Mouse (Mus musculus) left cerebral cortex, adult 18-20 months (tissue): ENCODE measurements at regions not wholly inside any gene's neighbourhood (a gene's known extent, or its start where the extent isn't known, plus 50 kb on each side); places are given as distances from the start of the nearest gene placed in this dataset.
A peak's percentile ranks its signal among the peaks of the same experiment; 100 is the strongest.
"Not testable (repeated sequence)": the region's sequence is repeated elsewhere in the genome, so short reads cannot be mapped to it uniquely, and the experiment has no call there.

ENCODE experiments used
- DNase-seq, 2 experiments: peaks; one replicate each; pipeline ENCODE4 v3.0.0; 2021 to 2022; ENCODE audit warnings: low spot score in 2 of 2, mixed read lengths in 1 of 2

DNA sequence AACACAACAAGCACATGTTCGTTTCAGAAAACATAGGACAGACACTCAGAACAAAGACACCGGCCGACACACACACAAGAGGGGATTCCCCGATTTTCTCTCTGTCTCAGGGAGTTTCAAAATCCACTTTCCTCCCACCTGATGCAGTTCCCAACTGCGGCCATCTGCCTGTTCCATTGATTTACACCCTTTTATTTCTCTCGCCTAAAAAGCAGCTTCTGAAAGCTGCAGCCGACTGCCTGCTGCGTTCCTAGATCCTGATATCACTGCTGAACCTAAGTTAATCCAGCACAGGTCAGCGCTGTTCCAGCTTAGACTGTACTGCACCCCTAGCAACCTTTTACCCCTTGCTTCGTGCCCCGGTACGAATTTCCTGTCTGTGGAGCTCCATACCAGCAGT, 237.0 kb downstream of the Impad1 start:
- DNase-seq = no peak

DNA sequence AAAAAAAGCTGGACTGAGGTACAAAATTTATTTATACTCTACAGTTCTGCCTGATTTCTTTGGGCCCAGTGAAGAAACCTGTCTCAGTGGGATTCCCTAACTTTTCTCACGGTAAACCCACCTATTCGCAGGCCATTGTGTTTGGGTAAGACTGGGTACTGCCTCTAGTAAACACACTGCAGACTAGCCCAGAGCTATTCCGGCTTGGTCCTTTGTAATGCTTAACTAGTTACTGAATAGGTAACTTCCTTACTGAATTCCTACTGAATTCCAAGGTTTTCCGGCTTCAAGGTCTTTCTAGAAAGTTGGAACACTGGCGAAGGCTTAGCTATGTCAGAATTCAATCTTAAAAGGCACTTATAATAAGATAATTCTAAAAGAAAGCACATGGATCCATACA, 242.9 kb downstream of the Impad1 start:
- no peak for DNase-seq

DNA sequence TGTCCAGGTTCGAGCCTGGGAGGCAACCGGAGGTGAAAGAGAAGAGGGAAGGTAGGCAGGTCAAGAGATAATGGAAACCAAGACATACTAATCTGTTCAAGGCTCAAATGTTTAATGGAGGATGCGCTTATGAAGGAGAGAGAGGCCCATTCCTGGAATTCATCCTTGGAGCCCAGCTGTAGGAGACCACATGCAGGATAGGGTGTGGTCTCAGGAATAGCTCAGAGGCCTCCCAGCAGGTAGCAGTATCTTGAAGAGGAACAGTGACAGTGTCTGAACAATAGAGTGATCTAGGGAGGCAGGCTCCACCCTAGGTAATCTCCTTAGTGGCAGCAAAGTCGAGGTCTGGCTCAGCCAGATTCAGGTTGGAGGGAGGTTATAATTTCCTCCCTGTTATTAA, 243.3 kb downstream of the Impad1 start:
- no peak for DNase-seq

DNA sequence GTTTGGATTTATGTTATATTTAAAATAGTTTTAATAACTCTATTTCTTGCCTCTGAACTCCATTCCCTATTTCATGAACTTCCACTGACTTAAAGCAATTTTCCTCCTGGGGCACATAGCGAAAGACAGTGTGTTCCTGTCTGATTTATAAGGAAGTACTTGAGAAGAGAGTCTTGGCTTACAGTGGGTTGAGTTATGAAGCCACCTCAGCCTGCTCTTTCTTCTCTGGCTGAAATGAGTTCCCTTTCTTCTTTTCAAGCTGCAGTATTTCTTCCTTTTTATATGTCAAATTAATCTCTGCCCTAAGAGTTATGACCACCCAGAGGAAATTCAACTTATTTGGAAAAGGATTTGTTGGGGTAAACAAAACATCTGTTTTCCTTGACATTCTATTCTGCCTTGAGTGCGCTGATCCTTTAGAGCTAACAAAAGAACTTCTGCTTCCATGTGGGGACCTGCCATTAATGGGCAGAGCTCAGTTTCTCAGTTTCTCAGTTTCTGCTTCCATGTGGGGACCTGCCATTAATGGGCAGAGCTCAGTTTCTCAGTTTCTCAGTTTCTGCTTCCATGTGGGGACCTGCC, 255.9 kb downstream of the Impad1 start:
- no peak for DNase-seq

DNA sequence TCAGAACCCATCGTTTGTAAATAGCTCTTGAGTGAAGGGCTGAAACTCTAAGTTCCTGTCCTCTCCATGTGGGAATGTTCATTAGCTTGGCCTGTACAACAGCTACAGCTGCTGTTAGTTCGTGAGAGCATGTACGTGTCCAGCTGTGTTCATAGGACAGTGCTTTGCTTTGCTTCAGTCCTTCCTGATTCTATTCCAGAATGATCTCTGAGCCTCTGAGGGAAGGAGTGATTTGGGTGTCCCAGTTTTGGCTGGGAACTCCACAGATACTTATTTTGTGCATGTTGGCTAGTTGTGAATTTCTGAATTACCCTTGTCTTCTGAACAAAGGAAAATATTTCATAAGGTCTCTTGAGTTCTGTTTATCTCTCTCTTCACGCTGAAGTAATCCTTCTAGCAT, 261.0 kb downstream of the Impad1 start:
- no peak for DNase-seq

DNA sequence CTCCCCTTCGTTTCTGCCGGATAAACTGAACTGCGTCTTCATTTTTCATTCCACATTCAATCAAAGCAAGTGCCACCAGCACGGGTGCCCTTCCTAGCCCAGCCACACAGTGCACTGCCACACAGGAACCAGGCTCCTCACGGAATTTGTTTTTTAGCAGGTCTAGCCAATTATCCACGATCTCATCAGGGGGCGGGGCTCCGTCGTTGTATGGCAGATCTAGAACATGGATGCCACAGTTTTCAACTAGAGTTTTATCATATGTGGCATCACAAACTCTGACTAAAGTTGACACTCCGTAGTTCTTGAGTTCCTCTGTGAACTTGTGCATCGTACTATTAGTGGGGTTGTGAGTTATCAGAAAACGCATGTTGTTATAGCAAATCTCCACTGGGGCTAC, 264.8 kb downstream of the Impad1 start:
- no peak for DNase-seq

DNA sequence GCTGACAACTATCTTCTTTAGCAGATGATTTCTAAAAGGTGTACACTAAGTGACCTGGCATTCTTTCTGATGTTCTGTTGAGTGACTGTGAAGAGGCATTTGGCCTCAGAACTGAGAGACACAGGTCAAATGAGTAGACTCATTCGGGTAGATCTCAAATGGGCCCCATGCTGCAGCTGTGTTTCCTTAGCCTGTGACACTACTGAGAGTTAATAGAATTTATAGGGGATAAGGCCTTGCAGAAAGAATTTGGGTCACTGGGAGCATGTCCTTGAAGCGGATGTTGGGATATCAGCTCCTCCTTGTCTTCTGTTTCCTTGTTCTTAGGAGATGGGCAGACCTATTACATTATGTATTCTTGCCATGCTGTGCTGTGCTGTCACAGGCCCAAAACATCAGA, 271.4 kb downstream of the Impad1 start:
- DNase-seq = no peak

DNA sequence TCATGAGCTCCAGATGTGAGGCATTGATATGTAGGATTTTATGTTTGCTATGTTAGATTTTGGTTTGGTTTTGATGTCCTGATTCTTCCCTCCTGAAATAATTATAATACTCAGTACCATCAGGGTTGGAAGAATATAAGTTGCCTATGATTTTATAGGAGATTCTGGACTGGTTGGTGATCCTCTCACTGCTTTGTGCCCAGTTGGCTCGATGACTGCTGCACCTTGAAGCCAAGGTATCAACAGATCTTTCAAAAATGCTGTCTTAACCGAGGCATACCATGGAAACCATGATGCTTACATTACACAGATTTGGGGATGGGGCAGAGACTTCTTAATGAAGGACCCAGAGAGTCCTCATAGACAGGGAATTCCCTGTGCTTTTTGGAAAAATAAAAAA, 274.4 kb downstream of the Impad1 start:
- no peak for DNase-seq

DNA sequence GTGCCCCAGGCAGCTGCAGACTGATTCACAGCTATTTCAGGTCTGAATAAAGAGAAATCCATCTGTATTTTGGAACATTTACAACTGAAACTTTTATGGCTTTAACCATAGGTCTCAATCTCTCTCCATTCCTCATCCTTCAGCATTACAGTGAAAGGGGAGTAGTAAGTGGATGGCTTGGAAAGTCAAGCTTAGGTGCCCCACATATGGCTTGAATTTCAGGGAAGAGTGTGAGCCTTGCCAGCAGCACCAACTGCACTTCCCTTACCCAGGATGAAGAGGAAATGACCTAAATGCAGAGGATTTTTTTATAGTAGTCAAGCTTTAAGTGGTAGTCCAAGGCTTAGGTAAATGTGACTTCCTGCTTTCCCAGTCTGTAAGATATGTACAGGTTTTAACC, 279.8 kb downstream of the Impad1 start:
- no peak for DNase-seq

DNA sequence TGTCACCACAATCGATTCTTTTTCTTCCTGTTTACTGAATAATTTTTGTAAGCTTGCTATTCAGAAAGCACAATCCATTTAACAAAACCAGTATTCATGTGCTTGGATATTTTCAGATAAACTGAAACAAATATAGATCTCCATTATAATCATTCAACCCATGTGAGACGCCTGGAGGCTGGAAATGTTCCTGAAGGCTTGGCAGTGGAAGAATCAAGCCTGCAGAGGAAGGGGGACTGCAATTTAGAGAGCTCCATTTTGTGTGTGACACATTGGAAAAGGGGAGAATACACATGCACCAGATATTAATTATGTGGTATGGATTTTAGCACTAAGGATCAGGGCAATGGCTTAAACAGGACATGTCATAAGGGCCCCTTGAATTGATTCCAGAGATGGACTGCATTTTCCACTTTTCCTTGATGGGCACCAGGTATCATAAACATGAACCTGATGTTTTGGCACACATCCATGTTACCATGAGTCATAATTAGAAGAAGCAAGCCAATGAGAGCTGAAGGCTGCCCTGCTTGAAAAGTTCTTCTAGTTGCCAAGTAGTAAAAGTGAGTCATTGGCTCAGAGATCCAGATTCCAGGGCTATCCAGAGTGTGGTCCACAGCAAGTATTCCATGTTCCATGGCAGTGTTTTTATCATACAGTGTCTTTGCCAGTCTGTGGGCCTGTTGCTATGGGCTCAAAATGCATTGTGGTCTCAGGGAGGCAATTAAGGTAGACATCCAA, 282.8 kb downstream of the Impad1 start:
- peak in 1 of 2 experiments; percentile 2 for DNase-seq

DNA sequence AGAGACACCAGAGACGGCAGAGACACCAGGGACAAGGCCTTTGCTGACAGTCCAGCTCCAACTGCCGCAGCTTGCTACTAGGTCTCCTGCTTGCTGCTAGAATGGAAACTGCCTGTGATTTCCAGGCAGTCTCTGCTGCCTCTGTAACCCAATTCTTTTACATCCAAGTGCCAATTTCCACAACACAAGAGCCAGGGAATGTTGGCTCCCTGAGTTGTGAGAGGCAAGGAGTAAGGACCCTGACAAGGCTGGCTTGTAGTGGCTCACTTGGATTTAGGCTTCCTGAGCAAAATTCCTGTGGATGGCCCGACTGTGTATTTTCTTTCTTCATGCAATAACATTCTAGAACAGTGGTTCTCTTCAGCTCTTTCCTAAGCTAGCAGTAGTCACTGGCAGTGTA, 283.9 kb downstream of the Impad1 start:
- peak in 1 of 2 experiments; percentile 1 for DNase-seq

DNA sequence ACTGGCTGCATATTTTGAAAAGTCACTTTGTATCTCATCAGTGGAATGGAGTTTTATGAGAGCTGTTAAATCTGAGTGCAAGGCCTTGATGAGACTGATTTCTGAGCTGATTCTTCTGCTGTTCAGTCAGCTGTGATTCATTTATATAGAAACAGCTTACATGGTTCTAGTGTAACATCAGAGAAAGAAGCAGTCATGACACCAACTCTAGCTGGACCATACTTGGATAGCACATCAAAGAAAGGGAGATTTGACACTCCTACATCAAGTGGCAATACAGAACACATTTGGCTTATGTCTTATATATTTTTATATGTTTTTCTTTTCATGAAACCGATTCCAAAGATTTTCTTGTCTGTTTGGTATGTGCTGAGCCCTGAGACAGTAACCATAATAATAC, 296.0 kb downstream of the Impad1 start:
- no peak for DNase-seq

DNA sequence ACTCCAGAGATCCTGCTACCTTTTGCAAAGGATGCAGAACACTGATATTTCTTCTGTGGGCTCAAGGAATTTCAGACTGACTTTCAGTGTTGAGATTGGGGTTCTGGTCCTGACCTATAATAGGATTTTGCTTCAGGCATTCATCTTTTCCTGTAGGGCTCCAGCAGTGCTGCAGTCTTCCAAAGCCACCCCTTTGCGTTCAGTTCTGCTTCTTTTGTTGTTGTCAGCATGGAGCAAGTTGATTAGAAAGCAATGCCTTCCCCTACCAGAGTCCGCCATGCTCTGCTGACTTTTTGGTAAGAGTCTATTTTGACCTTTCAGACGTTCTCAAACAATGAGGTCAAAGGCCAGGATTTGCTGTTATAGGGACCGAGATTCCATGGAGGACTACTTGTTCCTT, 297.0 kb downstream of the Impad1 start:
- DNase-seq = no peak

DNA sequence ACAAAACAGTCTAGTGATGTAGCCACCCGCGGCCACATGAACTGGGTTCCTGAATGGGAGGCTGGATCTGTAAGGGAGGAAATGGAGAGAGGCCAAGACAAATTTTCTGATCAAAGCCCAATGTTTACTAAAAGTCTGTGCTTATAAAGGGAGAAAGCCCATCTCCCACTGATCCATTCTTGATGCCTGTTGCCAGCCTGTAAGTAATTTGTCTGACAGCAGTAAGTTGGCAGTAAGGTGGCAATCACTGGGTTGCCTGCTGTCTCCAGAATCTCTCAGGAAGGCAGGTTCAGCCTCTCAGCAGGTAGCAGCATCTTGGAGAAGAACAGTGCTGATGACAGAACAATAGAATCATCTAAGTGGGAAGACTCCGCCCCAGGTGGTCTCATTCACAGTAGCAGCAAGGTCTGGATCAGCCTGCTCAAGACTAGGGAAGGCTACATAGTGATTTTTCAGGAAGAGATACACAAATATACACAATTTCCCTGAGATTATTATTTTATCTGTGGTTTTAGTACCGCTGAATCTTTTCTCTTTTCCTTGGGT, 327.9 kb downstream of the Impad1 start:
- DNase-seq = no peak

DNA sequence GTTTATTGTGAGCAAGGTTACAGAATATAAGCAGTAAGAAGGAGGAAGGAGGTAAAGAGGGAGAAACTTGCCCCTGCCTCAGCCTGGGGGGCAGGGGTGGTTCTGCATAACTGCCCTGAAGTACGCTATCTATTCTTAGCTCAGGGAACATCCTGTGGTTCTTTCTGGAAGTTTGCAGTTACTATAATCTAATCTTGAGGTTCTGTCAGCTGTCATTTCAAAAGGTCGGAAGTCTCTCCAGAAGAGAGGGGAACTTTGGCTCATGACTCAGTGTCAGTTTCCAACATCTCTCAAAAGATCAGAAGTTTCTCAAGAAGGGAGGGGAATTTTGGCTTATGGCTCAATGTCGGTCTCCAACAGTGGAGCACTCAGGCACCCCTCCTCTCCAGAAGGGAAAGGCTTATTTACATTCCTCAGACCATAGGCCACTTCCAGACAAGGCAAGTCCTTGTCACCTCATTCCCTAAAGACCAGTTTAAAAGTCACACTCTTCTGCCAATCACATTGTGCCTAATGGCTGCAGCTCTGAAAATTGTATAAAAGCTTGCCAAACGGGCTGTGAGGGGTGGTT, 328.9 kb downstream of the Impad1 start:
- no peak for DNase-seq

DNA sequence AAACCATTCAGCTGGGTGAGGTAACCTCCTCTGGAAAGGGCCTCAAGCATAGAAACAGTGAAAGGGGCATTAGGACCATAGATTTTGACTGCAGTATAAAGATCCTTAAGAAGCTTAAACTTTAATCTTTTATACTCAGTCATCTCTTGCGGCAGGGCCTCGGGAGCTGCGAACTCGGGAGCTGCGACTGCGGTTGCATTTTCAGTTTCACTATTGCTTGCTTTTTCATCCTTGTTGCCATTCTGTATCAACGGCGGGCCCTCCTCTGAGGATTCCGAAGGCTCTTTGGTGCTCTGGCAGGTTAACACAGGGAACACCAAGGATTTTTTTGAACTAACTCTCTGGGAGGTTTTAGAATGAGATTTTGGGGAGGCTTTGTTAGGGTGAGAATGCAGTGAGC, 333.9 kb downstream of the Impad1 start:
- DNase-seq = no peak

DNA sequence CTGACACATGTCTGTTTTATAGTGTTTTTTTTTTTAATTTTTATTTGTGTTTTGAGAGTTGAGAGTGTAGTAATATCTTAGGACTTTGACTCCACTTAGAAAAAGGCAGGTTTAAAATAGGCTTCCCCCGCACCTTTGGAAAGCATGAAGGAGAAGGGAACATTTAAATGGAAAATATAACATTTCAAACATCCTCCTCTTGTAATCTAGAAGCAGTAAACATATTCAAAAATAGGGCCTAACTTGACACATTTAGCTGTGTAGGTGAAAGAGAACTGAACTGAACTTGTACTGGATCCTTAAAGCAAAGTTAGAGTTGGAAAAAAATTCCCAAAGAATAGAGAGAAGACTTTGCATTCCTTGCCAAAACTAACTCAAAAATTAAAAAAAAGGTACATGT, 343.1 kb downstream of the Impad1 start:
- DNase-seq = no peak

DNA sequence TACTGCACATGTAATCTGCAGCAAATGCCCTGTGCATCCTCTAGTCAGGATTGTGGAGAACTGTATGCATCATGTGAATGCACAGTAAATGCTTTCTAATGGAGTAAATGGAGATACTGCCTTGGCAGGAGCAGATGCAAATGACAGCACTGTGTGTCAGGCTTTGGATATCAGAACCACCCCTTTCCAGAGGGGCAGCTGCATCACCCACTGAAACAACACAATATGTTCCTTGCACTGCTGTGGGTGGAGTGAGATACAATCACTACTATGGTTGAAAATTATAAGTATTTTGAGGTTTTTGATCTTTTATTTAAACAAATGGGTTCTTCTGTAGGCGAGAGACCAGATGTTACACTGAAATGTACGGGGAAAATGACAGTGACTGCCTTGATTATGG, 350.5 kb downstream of the Impad1 start:
- DNase-seq = peak in 1 of 2 experiments; percentile 30

DNA sequence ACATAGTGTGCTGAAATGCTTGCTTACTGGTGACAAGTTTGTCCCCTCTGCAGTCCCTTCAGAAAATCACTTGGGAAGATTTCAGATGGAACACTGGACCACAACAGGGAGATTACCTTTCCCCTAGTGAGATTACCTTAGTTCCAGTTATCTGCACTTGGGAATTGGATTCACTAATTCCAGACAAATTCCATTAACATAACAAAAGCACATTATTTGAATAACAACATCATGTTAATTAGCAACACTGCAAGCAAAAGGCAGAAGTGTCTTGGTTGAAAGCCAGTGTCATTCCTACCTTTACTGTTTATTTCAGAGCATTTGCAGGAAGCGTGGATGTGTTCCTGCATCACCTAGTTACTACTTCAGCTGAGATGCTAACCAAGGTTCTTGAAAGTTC, 355.6 kb downstream of the Impad1 start:
- no peak for DNase-seq

DNA sequence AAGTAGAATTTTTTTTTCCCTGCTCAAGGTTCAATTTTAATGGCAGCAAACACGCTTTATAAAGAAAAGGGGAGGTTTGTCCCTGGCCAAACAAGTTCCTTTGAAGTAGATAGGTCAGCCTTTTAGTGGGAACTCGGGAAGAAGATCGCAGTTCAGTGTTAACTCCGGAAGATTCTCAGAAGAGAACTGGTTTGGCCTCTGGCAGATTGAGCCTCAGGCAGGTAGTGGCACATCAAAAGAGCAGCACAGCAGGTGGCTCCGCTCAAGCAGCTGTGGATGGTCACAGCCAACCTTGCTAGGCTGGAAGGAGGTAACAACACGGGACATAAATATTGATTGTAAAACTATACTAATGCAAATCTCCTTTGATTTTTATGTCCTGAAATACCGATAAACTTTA, 347.2 kb upstream of the Sdr16c6 start:
- not testable (repeated sequence) for DNase-seq

DNA sequence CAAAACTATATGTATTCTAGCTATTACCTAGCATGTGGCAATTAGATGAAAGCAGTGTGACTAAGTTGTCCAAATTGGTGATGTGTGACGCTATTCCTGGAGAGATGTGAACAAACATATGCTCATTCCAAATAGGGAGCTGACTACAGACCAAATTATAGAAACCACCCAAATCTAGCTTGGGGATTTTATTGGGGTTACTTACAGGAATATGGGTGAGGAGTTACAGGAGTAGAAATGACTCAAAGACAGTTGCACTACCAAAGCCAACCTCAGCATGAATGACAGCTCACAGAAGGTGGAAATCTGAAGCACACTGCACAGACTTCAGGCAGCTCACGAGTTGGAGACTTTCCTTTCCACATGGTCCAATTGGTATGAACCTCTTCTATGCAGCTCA, 326.5 kb upstream of the Sdr16c6 start:
- no peak for DNase-seq

DNA sequence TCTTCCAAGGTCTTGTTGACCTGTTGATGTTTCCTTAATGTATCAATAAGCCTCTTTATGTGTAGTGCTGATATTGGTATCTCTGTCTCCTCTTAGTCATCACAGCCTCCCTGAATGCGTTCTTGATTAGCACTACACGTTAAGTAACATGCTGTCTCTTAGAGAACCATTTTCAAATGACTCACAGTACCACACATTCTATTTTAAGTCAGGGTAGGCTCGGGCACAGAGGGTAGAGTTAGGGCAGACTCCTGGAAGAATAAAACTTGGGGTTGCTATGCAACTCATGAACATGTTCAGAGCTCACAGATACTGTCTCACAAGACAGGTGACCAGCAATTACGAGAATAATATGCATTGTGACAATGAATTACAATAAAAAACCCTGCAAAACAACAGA, 320.1 kb upstream of the Sdr16c6 start:
- DNase-seq = peak in 1 of 2 experiments; percentile 1
